Mouse (Mus musculus): ENCODE data around the gene Aimp2.

Aimp2 gene

DNA sequence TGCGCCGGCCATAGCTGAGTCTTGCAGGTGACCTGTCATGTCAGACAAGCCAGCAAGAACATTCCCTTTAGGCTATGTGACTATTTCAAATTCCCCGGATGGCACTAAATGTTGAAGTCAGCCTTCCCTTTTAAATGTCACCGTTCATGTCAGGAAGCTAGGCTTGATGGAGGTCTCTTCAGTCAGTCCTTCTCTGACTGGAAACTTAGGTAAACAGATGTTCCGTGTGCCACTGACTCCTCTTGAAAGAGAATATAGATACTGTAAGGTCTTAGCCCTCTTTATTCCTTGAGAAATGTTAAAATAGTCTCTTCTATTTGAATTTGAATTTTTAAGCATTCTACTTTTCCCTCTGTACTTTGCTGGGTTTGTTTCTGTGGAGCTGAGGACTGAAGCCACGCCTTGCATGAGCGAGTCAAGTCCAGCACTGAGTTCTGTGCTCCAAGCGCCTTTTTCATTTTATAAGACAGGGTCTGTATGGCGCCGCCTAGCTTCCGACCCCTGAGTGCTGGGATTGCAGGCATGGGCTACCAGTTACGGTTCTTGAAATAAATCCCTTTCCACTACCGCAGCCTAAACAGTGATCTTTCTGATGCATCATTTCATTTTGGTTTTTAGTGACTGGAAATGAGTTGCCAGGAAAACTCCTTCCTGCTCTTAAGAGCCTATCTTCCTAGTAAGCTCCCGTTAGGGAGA lies 11.9 kb downstream of the Aimp2 start, which contains the start of gene Ankrd61:
Ankrd61 (minus strand) TSS at position 51 of the 696 bp plus-strand sequence.
- no peak for DNase-seq

- DNase-seq = no peak
Observed at GRCm38 (mm10) chr5:143893396-143893795, 16.3 kb downstream of the Aimp2 start.

DNA sequence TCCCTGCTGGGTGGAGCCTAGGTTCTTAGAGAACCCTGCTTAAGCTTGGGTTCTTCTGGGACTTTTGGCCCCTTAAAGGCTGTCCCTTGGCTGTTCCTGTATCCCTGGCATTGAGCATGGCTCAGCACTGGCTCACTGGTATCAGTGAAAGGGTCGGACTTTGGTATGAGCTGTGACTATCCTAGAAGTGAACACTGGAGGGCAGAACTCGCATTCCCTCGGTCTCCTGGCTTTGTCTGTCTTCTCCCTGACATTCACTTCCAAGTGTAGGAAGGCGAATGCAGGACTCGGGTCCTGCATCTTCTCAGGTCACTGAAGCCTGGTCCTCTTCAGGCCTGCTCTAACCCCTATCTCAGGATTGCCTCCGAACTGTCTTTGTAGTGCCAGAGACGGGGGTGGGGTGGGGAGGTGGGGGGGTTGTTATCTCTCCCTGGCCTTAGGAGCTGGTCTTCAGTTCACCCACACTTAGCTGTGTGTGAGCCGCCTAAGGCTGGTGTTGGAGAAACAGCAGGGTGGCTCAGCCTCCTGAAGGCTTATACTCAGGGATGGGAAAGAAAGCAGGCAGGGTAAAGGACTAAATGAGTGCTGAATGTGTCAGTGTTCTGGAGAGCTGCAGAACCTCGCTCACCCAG lies 17.3 kb downstream of the Aimp2 start:
- DNase-seq = no peak

- DNase-seq = no peak
Observed at GRCm38 (mm10) chr5:143890741-143891140, 18.9 kb downstream of the Aimp2 start.

DNA sequence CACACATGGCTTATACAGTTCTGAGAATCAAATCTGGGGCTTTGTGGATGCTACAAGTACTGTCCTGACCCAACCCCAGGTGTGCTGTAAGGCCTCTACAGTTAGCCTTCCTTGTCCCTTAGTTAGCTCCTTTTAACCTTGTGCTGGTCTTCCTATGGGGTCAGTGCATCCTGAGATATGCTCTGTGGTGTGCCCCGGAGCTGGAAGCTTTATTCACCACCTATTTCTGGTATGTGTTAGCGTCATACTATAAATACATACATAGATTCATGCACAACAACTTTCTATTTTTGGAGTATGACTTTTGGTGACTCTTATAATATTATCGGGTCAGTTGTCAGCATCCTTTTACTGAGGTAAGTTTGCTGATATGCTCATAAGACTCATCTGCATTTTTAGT lies 24.4 kb downstream of the Aimp2 start:
- DNase-seq = no peak

- DNase-seq = no peak
Observed at GRCm38 (mm10) chr5:143874571-143874970, 35.1 kb downstream of the Aimp2 start.

GRCm38 (mm10) chr5:143871547-143872169 lies 38.0 kb downstream of the Aimp2 start:
- DNase-seq = no peak

Data from lung, postnatal 10 days (tissue).